Mouse (Mus musculus) stomach, embryonic 14.5 days (tissue): ENCODE results near the gene Iqcg. TPM values are rescaled to one million over a fixed set of nuclear protein-coding genes. Genes with fewer than 3 reads are reported as not detected.

Experiments
- ATAC-seq: fragments of 200-750 bp; cut with Nextera tagmentation; 2 replicates; pipeline ENCODE4 v1.8.0; 2017; ENCODE audit warnings: low read depth, moderate TSS enrichment; ENCODE audit not compliant: insufficient number of reproducible peaks, insufficient read depth, low FRiP score
- H3K27ac ChIP-seq: fragments of 300-500 bp; sonication (generic); 2 replicates; pipeline ENCODE4 v1.5.1; 2014; ENCODE audit warnings: mild to moderate bottlenecking, low read length, moderate library complexity, mixed read lengths
- H3K27me3 ChIP-seq: fragments of 300-500 bp; sonication (generic); 2 replicates; pipeline ENCODE4 v1.6.1; 2014; ENCODE audit warnings: low read length, control low read depth, mixed read lengths; ENCODE audit not compliant: control insufficient read depth, insufficient read depth
- H3K36me3 ChIP-seq: fragments of 300-500 bp; sonication (generic); 2 replicates; pipeline ENCODE4 v1.6.1; 2014; ENCODE audit warnings: mild to moderate bottlenecking, control low read depth, low read length, moderate library complexity, mixed read lengths; ENCODE audit not compliant: control insufficient read depth, insufficient read depth
- H3K4me1 ChIP-seq: fragments of 300-500 bp; sonication (generic); 2 replicates; pipeline ENCODE4 v1.6.1; 2014; ENCODE audit warnings: low read length, control low read depth, mixed read lengths; ENCODE audit not compliant: control insufficient read depth, insufficient read depth
- H3K4me2 ChIP-seq: fragments of 300-500 bp; sonication (generic); replicated peaks from 2 replicates; pipeline ENCODE4 v1.6.1; 2014; ENCODE audit warnings: low read depth, low read length, control low read depth
- H3K4me3 ChIP-seq: fragments of 300-500 bp; sonication (generic); 2 replicates; pipeline ENCODE4 v1.5.1; 2014; ENCODE audit warnings: low read depth, low read length, control low read depth
- H3K9ac ChIP-seq: fragments of 300-500 bp; sonication (generic); replicated peaks from 2 replicates; pipeline ENCODE4 v1.6.1; 2014; ENCODE audit warnings: low read depth, mild to moderate bottlenecking, control low read depth, low read length, moderate library complexity, mixed read lengths
- H3K9me3 ChIP-seq: fragments of 300-500 bp; sonication (generic); 2 replicates; pipeline ENCODE4 v1.6.1; 2016; ENCODE audit warnings: low read depth, low read length, control low read depth; ENCODE audit not compliant: control insufficient read depth
- WGBS: fragments of 180-500 bp; shearing (Covaris S2); extraction: QIAGEN DNeasy Blood & Tissue Kit; methylation state at CpG from one replicate; pipeline ENCODE4 v1.1.7; 2014; 5-methylcytosine and 5-hydroxymethylcytosine counted together
- polyA plus RNA-seq: library from polyadenylated mRNA; unstranded; fragments of >200 nt; fragmentation: Nextera tagmentation; extraction: Ambion mirVana; gene quantifications from 2 replicates; pipeline ENCODE4 v1.2.1, GENCODE M21; 2014

The Iqcg gene
- polyA plus RNA-seq, 1 experiment from 2014 or later = 2.7 TPM

DNA sequence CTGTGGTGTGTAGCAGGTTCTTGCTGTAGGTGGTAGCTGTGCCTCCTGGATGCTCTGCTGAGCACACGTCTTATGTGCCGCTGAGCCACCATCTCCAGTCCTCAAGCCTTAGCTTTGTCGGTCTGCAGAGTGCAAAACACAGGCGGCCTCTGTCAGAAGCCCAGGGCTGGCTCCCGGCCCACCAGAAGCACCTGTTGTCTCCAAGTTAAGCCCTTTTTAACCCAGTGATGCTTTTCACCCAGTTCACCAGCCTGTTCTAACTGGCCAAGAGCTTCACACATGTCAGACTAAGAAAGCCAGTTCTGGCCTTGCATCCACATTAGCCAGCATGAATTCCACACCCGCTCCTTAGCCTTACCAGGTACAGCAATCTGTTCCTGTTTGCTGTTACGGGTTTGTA is 49.1 kb downstream of the Iqcg start:
- H3K4me2 ChIP-seq = no peak overlapping the region
- 86% methylated on average over 7 of the region's 7 CpGs for WGBS
- no peak overlapping the region for H3K27ac ChIP-seq
- no peak overlapping the region for H3K4me3 ChIP-seq
- no peak for ATAC-seq
- H3K36me3 ChIP-seq = peaks cover 39% of the 10 kb centered on the region
- no peaks in the 10 kb centered on the region for H3K4me1 ChIP-seq
- no peaks in the 10 kb centered on the region for H3K9me3 ChIP-seq
- no peaks in the 10 kb centered on the region for H3K27me3 ChIP-seq
- H3K9ac ChIP-seq = no peak overlapping the region

GRCm38 (mm10) chr16:33005216-33005615 is 50.8 kb downstream of the Iqcg start:
- H3K27me3 ChIP-seq = no peaks in the 10 kb centered on the region
- H3K27ac ChIP-seq = no peak overlapping the region
- no peak overlapping the region for H3K4me2 ChIP-seq
- no peak overlapping the region for H3K4me3 ChIP-seq
- WGBS = 48% methylated on average over 9 of the region's 9 CpGs
- no peak overlapping the region for H3K9ac ChIP-seq
- no peaks in the 10 kb centered on the region for H3K4me1 ChIP-seq
- H3K9me3 ChIP-seq = no peaks in the 10 kb centered on the region
- no peak for ATAC-seq
- H3K36me3 ChIP-seq = peaks cover 44% of the 10 kb centered on the region

- H3K9ac ChIP-seq = no peak overlapping the region
- H3K4me3 ChIP-seq = no peak overlapping the region
- no peaks in the 10 kb centered on the region for H3K9me3 ChIP-seq
- no peaks in the 10 kb centered on the region for H3K27me3 ChIP-seq
- H3K4me1 ChIP-seq = no peaks in the 10 kb centered on the region
- no peak for ATAC-seq
- H3K36me3 ChIP-seq = peaks cover 36% of the 10 kb centered on the region
- no peak overlapping the region for H3K27ac ChIP-seq
- no peak overlapping the region for H3K4me2 ChIP-seq
- 83% methylated on average over 5 of the region's 5 CpGs for WGBS
Measured at GRCm38 (mm10) chr16:32992158-32992557, 63.9 kb downstream of the Iqcg start.

DNA sequence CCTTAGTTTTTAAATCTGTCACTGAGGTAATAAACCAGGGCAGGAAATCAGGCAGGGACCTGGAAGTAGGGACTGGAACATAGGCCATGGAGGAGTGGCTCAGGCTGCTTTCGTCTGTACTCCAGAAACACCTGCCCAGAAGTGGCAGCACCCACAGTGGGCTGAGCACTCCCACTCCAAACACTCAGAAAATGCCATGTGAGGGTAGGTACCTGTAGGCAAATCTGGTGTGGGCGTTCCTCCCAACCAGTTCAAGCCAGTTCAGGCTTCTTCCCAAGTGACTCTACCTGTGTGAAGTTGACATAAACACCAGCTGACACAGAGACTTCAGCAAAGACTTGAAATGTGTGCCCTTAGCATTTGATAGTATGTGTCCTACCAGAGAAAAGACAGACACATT is 71.4 kb downstream of the Iqcg start:
- no peak for ATAC-seq
- Histone ChIP-seq H3K4me2 (no peak overlapping the region), H3K4me1 (no peaks in the 10 kb centered on the region), H3K27me3 (no peaks in the 10 kb centered on the region), H3K9ac (no peak overlapping the region), H3K9me3 (no peaks in the 10 kb centered on the region), H3K36me3 (peaks cover 22% of the 10 kb centered on the region; the same call in 1 of the 2 replicates), H3K4me3 (no peak overlapping the region), H3K27ac (no peak overlapping the region)
- 96% methylated on average over 2 of the region's 2 CpGs for WGBS

- no peak overlapping the region for H3K4me2 ChIP-seq
- H3K9me3 ChIP-seq = no peaks in the 10 kb centered on the region
- H3K9ac ChIP-seq = no peak overlapping the region
- WGBS = 84% methylated on average over 4 of the region's 4 CpGs
- no peak overlapping the region for H3K27ac ChIP-seq
- H3K4me3 ChIP-seq = no peak overlapping the region
- no peaks in the 10 kb centered on the region for H3K27me3 ChIP-seq
- ATAC-seq = no peak
- peaks cover 21% of the 10 kb centered on the region for H3K36me3 ChIP-seq
- H3K4me1 ChIP-seq = no peaks in the 10 kb centered on the region
Measured at GRCm38 (mm10) chr16:32981405-32981804, 74.6 kb downstream of the Iqcg start.

DNA sequence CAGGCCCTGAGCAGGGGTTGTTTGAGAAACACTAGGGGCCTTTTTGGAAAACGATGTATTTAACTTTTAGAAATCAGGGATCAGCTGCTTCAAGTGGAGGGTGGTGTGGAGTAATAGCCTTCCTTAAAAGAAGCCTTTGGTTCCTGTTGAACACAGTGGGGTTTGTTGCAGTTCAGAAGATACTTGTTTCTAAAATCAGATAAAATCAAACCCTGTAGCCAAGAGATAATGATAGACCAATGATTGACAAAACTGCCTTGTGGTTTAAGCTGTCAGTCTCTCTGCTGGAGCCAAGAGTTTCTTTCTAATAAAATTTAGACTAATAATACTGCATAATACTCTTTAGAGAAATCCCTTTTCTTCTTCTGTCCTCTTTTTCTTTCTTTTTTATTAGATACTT is 75.8 kb downstream of the Iqcg start:
- Histone ChIP-seq H3K36me3 (peaks cover 26% of the 10 kb centered on the region), H3K9ac (no peak overlapping the region), H3K27me3 (no peaks in the 10 kb centered on the region), H3K4me1 (no peaks in the 10 kb centered on the region), H3K27ac (no peak overlapping the region), H3K4me2 (no peak overlapping the region), H3K9me3 (no peaks in the 10 kb centered on the region), H3K4me3 (no peak overlapping the region)
- WGBS = 75% methylated on average over 1 of the region's 1 CpGs
- ATAC-seq = no peak

DNA sequence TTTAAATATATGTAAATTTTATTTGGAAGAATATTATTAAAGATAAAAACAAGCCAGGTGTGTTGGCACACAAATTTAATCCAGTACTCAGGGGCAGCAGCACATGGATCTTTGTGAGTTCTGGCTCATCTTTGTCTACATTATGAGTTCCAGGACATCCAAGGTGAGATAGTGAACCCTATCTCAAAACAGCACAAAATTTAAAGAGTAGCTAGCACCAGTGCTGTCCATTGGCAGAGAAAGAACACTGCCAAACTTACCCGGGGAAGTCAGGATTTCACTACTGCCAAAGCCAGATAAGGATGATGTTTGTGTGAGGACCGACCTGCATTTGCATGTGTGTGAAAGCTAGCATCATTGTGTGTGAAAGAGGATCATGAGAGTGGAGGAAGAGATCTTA is 83.0 kb downstream of the Iqcg start:
- Histone ChIP-seq H3K4me1 (no peaks in the 10 kb centered on the region), H3K4me2 (no peak overlapping the region), H3K36me3 (peaks cover 24% of the 10 kb centered on the region), H3K27me3 (no peaks in the 10 kb centered on the region), H3K27ac (no peak overlapping the region), H3K4me3 (no peak overlapping the region), H3K9ac (no peak overlapping the region), H3K9me3 (no peaks in the 10 kb centered on the region)
- 66% methylated on average over 2 of the region's 2 CpGs for WGBS
- no peak for ATAC-seq

DNA sequence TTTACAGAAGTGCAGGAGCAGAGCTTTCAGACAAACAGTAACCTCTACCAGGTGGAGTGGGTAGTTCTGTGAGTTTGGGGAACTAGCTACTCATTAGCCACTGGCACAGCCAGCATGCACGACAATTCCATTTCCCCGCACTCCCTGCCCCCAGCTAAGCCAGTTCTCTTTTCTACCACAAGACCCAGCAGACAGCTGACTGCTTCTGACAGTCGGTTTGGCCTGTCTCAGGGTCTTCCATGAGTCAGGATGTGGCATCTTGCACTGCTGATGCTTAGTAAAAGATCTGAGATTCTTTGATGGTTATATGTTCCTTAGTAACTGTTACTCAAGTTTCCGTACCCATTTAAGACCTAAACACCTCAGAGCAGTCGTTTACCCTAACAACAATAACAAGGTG is 83.5 kb downstream of the Iqcg start:
- peaks cover 22% of the 10 kb centered on the region for H3K36me3 ChIP-seq
- no peak for ATAC-seq

More for the DNA sequence above, 83.5 kb downstream of the Iqcg start:
- Histone ChIP-seq H3K4me1 (no peaks in the 10 kb centered on the region), H3K27ac (no peak overlapping the region), H3K9ac (no peak overlapping the region), H3K9me3 (no peaks in the 10 kb centered on the region), H3K27me3 (no peaks in the 10 kb centered on the region), H3K4me3 (no peak overlapping the region), H3K4me2 (no peak overlapping the region)
- WGBS = 67% methylated on average over 5 of the region's 5 CpGs
